Mouse (Mus musculus) kidney, adult 2 months (tissue): ENCODE measurements around the gene Aifm3.

Experiments
- CTCF ChIP-seq: fragments of 200-500 bp; conservative IDR thresholded peaks from 2 replicates; pipeline ENCODE4 v1.5.1; 2011; ENCODE audit warnings: low read depth, mild to moderate bottlenecking, control low read depth, low read length, moderate library complexity, mixed read lengths; ENCODE audit not compliant: insufficient read depth, insufficient read length
- POLR2A ChIP-seq: fragments of 200-500 bp; IDR thresholded peaks from one replicate; pipeline ENCODE4 v1.6.1; 2011; ENCODE audit warnings: low read depth, low read length, control low read depth

DNA sequence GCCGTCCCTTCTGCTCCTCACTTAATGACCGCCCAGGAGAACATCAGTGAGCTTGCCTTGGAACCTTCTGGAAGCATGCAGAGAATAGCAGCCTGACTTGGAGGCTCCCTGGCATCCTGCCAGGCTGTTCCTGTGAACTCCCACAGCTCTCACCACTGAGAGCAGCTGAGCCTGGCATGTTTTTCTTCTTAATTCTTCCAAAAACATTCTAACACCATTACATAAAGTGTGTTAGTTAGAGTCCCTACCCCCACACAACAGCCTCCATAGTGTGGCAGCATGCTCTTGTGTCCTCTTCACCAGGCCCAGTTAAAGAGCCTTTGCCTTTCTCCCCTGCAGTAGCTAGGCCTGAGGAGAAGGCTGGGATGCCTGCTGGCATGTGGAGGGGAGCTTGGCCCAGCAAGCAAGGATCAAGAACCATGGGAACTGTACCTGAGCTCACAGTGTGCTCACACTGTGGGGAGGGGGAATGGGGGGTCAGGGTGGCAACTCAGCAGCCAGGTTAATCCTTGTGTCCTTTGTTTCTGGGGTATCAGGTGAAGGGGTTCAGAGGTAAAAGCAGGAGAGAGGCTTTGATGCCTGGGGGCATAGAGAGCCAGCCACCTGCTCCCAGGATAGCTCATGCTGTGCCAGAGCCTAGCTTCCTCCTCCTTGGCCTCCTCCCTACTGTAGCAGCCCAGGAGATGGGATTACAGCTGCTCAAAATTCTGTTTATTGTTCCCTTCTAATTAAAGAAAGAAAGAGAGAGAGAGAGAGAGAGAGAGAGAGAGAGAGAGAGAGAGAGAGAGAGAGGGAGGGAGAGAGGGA is 7.3 kb downstream of the Aifm3 start:
- TF ChIP-seq CTCF (no peak), POLR2A (no peak)
